Mouse (Mus musculus) retina, embryonic 14.5 days (tissue): Measurements from ENCODE around the gene Nfatc2.
A peak's percentile ranks its signal among the peaks of the same experiment; 100 is the strongest.

Source experiments
- DNase-seq: peaks from one replicate; pipeline ENCODE4 v3.0.0-alpha.2; 2015; ENCODE audit warnings: low spot score

The Nfatc2 gene

DNA sequence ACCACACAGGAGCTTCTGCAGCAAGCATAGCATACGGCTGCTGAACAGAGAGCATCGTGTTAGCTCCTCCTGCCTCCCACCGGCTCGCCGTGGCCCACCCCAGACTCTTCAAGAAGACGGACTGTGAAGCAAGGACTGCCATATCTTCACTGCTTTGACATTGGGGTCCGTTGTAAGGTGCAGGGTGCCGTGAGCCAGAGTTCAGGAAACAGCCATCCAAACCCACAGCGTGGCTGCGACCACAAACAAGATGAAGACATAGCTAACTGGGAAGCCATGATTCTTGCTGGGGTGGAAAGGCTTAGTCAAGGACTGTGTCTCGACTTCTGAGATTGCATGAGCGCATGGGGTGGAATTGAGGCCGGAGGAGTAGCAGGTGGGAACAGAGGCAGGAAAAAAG, 111.5 kb downstream of the Nfatc2 start:
- no peak for DNase-seq

DNA sequence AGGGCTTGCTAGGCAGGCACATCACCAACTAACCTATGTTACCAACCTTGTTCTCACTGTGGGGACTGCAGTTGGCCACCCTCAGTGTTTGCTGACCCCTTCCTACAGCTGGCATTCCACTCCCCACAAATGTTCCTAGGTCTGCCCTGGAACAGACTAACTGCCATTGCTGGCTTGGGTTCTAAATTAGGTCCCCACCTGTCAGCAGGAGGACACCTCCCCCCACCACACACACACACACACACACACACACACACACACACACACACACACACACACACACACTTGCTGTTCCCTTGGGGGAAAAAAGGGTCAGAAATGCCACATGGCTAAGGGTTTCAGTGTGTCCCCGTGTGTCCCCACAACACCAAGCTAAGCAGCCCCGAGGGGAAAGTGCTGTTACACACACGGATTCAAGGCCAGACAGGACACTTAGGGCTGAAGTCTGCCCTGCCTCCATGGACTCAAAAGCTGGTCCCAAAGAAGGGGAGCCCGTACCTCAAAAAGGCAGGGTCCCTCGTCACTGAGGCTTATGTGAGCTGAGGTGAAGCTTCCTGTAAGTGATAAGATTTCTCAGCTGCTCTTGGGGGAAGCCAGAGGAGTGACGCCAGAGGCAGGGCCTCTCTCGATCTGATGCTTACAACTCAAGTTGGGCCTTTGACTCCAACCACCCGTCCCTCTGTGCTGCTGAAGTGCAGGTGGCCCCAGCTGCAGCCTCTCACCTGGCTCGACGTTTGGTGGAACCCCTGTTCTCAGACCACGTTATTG, 113.1 kb downstream of the Nfatc2 start:
- DNase-seq, result no peak

DNA sequence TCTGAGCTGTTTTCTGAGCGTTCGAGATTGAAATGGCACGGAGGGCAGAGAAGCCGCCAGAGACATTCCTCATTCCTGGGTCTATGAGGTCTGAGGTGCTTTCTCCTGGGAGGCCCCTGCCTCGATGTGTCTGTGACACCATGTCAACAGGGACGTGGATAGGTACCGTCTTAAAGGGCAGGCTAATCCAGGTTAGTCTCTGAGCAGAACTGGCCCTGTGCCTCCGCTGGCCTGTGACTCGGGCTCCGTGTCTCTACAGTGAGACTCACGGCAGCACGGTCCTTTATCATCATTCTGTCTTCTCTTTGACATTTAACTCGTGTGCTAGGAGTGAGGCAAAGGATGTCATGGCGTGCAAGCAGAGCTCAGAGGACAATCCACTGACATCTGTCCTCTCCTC, 120.3 kb downstream of the Nfatc2 start:
- no peak for DNase-seq

DNA sequence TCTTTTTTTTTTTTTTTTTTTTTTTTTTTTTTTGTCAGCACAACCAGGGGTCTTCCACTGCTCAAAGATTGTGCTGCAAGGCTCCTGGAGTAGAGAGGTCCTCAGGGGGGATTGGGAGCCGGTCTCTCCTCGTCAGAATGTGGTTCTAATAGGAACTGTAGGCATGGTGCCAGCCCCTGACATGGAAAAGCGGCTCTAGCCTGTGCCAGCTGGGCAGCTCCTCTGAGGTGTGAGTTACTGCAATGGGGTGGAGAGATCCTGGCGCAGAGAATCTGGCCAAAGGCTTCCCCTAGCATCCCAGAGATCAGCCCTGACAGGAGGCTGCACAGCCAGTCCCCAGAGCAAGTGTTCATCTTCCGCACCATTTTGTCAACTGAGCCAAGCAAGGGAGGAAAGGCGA, 120.8 kb downstream of the Nfatc2 start:
- DNase-seq, result no peak

DNA sequence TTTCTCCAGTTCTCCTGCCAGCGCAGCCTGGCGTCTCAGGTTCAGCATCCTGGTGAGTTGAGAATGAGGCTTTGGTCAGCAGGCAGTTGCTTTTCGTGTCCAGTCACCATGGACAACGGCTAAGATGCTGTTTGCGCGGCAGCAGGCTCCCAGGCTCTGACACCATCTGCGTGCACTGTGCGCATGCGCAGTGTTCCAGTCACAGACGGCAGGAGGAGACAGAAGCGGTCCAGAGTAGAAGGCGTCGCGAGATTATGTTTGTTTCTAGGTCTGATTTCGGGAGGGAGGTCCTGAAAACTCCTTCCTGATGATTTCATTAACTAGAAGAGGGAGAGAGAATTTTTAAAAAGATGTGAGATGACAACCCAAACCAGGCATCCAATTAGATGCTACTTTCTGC, 121.5 kb downstream of the Nfatc2 start:
- no peak for DNase-seq

DNA sequence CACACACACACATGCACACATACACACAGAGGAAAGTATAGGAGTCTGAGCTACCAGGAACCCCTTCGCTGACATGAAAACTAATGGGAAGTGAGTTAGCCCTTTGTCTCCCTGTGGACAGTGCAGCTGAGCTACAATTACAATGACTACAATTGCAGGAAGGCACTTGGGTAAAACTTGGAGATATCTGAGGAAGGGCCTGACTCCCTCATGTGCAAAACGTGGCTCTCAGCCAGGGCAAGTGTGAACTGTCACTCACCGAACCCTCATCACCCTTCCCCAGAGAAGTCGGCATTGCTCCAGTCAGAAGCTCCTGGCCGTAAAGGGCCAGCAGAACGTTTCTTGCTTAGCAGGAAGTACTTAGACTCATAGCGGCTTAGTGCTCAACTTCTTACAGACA, 123.0 kb downstream of the Nfatc2 start:
- no peak for DNase-seq

DNA sequence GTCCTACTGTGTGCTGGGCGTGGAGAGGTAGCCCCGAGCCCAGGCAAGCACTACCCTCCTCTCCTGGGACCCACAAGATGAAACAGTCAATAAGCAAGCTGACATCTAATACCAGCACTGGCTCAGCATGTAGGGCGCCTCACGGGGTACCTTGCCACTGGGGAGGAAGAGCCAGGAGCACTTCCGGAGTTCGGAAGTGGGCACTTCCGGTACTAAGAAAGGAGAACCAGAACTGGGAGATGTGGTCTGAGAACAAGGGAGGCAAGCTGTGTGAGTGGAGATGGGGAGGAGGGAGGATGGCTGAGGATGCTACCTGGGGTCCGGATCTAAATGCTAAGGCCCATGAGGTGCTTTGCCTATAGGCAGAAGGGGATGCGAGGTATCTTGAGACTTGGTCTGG, 128.0 kb downstream of the Nfatc2 start:
- DNase-seq, result no peak

DNA sequence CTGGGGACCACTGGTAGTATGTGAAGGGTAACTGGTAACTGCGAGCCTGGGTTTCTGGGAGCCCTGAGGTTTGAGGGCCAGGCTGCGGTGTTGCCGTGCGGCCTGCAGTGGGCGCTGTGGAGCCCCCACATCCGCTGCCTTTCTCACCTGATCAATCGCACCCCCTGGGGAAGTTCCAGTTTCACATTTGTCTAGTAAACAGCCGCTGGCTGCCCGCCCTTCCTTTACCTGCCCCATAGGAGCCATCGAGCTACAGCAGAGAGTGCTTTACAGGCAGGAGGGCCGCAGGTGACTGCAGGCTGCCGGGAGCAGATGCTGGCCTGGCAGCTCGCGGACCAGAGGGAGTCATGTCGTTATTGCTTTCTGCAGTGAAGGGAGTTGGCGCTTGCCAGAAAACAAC, 128.6 kb downstream of the Nfatc2 start:
- DNase-seq, result peak; percentile 81

DNA sequence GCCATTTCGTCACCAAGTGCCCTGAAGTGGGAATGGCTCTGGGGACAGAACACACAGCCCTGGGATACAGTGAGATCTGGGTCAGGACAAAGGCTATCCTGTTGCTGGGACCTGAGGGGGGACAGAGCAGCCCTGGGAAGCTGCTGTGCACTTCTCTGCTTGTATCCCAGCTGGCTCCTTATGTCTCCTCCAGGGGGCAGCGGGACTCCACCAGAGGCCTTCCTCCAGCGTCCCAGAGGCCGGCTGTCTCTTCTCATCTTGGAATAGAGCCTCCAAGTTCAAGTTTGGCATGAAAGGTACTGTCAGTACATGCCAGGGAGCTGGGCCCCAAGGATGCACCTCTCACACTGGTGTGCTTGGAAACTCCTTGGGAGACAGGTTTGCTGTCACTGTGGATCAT, 132.4 kb downstream of the Nfatc2 start:
- peak; percentile 84 for DNase-seq

DNA sequence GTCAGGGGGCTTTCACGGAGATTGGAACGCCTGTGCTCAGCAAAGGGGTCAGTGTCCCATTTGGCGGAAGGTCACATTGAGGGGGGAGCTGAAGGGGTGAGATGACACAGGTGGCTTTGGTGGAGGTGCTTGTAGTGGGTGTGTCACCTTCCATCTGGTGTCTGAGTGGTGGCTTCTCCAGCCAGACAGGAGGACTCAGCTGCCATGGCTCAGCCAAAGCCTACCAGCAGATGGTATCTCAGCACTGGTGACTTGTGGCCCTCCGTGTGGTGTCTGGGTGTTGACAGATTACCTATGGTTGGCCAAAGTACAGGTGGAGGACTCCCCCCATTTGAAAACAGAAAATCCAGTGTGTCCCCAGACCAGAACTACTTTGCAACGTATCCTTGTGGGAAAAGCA, 134.3 kb downstream of the Nfatc2 start:
- DNase-seq, result no peak

DNA sequence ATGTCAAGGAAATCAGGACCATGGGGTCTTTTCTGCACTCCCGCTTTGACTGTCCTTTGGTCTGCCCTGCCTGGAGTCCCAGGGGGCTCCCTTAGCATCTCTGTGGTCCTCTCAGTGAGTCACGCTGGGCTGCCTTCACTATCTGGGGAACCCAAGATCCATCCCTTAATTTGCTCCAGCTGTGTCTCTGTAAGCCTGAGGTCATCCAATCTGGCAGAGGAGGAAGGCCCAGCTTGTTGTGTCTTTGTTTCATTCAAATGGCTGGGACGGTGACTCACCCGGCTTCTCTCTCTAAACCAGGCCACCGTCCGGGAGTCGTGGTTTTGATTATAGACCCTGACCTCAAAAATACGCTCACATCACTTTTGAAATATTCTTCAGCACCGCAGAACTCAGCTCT, 135.4 kb downstream of the Nfatc2 start:
- DNase-seq, result no peak

DNA sequence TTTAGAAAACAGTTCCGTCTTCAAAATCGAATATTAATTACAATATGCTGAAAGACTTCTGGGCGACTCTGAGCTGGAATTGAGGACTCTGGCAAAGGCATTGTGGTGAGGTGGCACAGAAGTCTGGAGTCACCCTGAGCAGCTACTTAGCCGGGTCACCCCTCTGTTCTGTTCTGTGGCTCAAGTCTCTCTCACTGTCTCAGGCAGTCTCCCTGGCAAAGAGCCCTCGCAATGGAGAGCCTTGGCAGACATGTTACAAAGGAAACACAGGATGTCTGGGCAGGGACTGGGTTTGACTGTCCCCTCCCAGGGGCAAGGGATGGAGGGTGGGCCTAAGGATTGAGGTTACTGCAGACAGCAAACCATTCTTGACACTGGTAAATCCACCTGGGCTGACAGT, 135.8 kb downstream of the Nfatc2 start:
- no peak for DNase-seq

DNA sequence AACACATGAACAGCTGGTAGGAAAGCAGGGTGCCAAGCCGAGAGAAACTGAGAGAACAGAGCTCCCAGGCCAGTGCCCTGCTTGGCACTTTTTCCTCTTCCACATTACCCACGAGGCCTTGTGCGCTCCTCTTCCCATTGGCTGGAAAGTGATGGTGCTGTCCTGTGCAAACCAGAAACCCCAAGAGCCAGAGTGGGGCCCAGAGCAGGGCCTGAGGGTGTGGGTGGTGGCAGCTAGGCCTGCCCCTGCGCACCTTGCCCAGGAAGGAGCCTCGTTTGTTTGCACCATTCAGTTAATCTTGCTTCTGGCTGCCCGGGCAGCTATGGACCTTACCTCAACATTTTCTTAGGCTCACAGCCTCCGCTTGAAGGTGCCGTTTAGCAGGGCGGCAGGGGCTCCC, 139.6 kb downstream of the Nfatc2 start:
- no peak for DNase-seq

DNA sequence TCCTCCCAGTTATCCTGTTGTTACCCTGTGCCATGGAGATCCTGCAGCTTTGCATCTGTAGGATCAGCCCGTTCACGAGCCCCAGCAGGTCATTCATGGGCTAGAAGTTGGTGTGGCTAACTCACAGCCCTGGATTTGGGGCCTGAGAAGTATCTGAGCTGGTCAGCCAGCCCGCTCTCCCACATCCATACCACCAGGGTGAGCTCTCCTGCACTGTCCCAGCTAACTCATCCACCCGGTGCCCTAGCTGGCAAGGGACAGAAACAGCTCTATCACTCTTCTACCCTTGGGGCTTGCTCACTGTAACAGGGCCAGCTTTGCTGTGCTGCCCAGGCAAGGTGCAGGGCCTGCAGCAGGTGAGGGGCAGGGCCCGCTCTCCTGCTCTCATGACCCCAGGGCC, 141.8 kb downstream of the Nfatc2 start:
- no peak for DNase-seq

DNA sequence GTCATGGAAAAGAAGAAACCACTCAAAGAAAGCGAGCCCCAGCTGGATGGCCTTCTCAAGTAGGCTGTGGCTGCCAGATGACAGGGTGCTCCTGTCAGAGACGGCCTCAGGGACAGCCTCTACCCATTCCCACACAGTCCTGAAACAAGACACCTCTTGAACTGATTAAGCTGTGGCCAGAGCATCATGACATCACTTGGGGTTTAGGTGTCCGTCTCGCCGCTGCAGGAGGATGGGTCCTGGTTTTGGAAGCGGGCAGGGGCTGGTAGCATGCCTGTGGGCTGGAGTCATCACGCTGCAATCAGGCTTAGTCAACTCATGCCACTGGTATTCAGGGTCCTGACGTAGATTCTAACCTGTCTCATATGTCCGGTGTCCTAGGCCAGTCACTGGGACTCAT, 142.9 kb downstream of the Nfatc2 start:
- no peak for DNase-seq

DNA sequence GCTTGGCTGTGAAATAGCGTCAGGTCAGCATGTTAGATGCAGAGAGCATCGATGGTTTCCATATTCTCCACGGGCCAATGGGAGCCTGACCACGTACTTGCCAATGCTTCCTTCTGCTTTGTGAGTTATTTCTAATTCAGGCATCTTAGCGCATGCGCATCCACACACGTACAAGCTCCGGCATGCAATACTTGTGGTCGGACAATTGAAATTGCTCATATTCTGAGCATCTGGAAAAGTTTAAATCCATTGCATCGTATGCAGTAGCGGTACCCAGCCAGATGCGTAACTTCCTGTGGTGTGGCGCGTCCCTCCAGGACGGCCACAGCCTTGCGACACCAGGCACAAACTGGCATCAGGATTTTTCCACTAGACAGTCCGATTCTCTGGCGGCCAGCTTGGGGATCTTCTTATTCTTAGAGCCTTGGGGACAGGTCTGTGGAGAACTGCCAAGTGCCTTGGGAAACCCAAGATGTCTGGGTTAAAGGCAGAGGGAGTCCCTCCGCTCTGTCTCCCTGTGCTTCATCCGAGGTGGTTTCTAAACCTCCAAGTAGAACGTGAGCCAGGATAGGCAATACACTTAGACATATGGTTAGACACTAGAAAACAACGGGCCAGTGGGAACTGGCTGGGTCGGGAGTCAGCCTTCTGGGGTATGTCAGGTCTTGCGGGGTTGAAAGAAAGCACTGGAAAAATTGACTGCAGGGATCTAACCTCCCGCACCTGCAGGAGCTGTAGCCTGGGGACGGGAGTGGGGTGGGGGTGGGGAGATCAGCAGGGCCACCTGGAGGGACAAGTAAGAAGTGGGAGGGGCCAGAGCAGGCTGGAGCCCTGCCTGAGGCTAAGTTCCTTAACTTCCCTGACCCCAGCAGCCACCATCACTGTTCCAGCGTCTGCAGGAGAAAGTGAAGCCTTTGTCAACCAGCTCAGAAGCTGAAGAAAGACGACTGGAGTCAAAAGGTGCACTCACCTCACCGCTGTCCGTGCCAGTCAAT, 149.4 kb downstream of the Nfatc2 start:
- DNase-seq, result no peak

DNA sequence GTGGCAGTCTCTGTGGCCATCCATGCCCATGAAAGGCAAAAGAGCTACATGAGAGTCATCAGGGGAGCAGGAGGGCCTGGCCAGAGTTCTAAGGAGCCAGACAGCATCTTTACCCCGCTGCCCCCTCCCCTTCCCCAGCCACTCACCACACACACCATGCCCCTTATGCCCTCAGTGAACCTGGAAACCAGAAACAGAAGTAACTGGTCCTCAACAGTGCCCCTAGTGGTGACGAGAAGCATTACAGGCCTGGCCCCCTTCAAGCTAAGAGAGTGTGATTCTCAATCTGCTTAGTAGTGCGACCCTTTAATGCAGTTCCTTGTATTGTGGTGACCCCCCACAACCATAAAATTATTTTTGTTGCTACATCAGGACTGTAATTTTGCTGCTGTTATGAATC, 150.5 kb downstream of the Nfatc2 start:
- DNase-seq, result peak; percentile 84

DNA sequence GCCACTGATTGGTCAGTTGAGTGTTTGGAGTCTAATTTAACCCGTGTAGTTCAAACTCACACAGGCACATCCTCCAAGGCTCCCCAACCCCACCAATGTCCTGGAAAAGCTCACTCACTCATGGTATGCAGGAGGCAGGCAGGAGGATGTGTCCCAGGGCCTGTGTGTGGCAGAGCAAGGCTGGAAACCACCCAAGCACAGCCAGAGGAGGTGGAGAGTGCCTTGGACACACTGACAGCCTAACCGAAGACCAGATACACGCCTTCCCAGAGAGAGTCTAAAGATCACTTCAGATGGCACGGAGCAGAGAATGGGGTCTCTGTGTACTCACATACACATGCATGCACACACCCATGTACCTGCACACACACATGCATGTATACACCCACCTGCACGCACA, 153.4 kb downstream of the Nfatc2 start:
- no peak for DNase-seq

DNA sequence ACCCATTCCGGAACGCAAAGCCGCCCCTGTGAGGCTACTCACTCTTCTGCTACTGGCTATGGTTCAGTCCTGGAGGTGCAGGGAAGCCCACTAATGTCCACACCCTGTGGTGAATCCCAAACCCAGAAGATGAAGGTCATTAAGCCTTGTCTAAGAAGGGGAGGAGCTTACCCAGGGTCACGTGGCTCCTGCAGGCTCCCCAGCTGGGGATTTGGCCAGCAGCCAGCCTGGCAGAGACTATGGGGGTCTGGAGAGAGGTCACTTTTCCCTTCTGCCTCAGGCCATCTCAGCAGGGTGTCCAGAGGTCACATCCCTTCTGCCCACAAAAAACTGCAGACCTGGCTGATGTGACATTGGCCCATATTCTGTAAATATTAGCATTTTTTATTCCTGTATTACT, 153.9 kb downstream of the Nfatc2 start:
- DNase-seq, result peak; percentile 52

DNA sequence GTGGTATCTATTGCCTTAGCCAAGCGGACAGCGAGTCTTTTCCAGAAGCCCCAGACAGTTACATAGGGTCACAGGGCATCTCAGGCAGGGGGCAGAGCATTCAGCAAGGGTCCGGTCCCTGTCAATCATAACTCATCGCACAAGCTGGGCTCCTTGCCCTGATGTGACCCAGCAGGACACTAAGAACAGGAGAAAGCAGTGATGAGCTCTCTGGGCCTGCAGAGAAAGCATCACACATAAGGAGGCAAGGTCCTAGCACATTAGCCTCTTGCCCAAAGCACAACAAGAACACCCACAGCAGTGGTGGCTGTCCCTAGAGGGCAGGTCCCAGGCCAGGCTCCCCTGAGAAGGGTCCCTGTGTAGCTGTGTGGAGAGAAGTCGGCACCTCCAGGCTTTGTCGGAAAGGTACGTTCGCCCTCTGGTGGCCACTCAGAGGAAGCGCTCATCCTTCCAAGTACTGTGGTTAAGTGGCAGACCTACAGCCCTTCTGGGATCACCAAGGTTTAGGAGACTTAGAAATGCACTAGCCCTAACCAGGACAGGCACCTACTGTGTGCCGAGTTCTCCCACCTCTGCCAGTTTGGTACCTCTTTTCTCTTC, 156.1 kb downstream of the Nfatc2 start:
- DNase-seq, result peak; percentile 90

DNA sequence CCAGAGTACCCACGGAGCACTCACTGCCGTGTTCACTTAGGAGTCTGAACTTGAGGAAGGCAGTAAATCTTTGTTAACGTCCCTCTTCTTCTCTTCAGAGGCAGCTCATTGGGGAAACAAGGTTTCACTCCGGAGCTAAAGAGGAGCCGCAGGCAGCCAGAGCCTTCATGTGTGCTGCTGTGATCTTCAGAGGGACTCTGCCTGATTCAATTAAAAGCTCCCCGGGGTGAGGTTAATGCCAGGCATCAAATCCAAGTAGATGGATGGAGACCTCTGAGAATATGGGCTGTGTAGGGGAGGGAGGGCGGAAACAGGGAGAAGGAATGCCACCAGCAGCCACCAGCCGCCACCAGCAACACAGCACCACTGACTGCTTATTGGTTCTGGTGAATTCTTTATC, 157.3 kb downstream of the Nfatc2 start:
- no peak for DNase-seq

DNA sequence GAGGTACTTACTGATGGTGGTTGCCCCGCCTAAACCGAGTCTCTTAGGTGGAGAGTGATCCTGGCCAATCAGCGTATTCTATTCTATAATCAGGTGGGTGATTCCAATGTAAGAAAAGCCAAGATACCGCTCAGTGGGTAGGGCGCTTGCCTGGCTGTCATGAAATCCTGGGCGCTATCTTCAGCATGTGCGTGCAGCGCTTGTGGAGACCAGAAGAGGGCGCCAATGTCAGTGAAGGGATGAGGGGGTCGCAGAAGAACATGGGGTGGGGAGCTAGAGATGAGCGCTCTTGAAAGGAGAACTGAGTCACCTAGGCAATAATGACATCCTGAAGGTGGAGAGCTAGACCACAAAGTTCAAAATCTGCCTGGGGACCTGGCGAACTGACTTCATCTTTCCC, 160.0 kb downstream of the Nfatc2 start:
- no peak for DNase-seq

DNA sequence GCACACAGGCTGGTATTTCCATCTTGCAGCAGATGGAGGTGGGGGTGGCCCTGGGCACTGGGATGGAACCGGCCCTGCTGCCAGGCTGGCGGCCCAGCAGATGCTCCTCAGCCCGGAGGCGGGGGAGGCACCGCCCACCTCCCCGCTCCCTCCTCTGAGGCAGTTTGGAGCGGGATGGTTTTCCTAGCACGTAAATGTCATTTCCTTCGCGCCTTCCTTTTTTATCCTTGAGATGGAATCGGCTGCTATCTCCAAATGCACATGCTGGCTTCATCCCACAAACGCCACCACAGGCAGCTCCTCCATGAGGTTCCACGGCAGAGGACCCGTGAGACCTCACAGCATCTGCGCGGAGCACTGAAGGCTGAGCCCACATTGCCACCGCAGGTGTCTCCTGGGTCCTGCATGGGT, 160.5 kb downstream of the Nfatc2 start:
- DNase-seq, result no peak
